Mouse (Mus musculus) stomach, postnatal 0 days (tissue): Measurements from ENCODE around the gene A830018L16Rik.

ENCODE experiments used
- CTCF ChIP-seq: IDR thresholded peaks from 2 replicates; pipeline ENCODE4 v1.5.1; 2016; ENCODE audit warnings: antibody characterized with exemption, low read depth, mild to moderate bottlenecking, moderate library complexity
- EP300 ChIP-seq: optimal IDR thresholded peaks from 2 replicates; pipeline ENCODE3; 2016; ENCODE audit warnings: antibody characterized with exemption

GRCm38 (mm10) chr1:11997574-11997973 lies 583.7 kb downstream of the A830018L16Rik start:
- TF ChIP-seq CTCF (no peak), EP300 (no peak)
